Mouse (Mus musculus) lung, adult 2 months (tissue): ENCODE measurements around the gene Arhgap6.

ENCODE experiments used
- CTCF ChIP-seq: fragments of 200-500 bp; IDR thresholded peaks from 2 replicates; pipeline ENCODE4 v1.5.1; 2011; ENCODE audit warnings: mild to moderate bottlenecking, low read length, control low read depth; ENCODE audit not compliant: insufficient read depth
- POLR2A ChIP-seq: fragments of 200-500 bp; IDR thresholded peaks from 2 replicates; pipeline ENCODE4 v1.6.1; 2011; ENCODE audit warnings: low read depth, mild to moderate bottlenecking, control low read depth, low read length, borderline replicate concordance; ENCODE audit errors: extremely low read depth

GRCm38 (mm10) chrX:169140467-169140866 is 345.6 kb downstream of the Arhgap6 start:
- no peak for TF ChIP-seq CTCF
- TF ChIP-seq POLR2A = no peak
